Mouse (Mus musculus) ES-E14 (cell line): Measurements from ENCODE around the gene Anxa11. TPM values are rescaled to one million over a fixed set of nuclear protein-coding genes. Genes with fewer than 3 reads are reported as not detected.
"Not testable (repeated sequence)": the region's sequence is repeated elsewhere in the genome, so short reads cannot be mapped to it uniquely, and the experiment has no call there.

Experiments used
- DNase-seq: peaks from one replicate; pipeline ENCODE4 v3.0.0-alpha.2; 2013; ENCODE audit warnings: low read depth, low spot score
- H3K27ac ChIP-seq: 2 replicates; pipeline ENCODE4 v1.5.1; 2012; ENCODE audit warnings: low read depth, mild to moderate bottlenecking, low read length, moderate library complexity, mixed read lengths; ENCODE audit not compliant: poor library complexity, insufficient read depth, severe bottlenecking
- H3K36me3 ChIP-seq: 2 replicates; pipeline ENCODE4 v1.6.1; 2012; ENCODE audit warnings: mild to moderate bottlenecking, low read length, moderate library complexity, mixed read lengths; ENCODE audit not compliant: control insufficient read depth, poor library complexity, insufficient read depth, severe bottlenecking
- H3K4me1 ChIP-seq, 2 experiments: fragments of 150-350 bp in 1 of 2; sonication (generic) in 1 of 2; 2 replicates each; pipeline ENCODE4 v1.6.1; 2012; ENCODE audit warnings: low read length in 2 of 2, mild to moderate bottlenecking in 1 of 2, mixed read lengths in 1 of 2; ENCODE audit not compliant: control insufficient read depth in 2 of 2, insufficient read depth in 2 of 2, poor library complexity in 1 of 2
- H3K4me3 ChIP-seq, 2 experiments: fragments of 150-350 bp in 1 of 2; sonication (generic) in 1 of 2; 2 replicates each; pipeline ENCODE4 v1.5.1; 2012; ENCODE audit warnings: low read length in 2 of 2, low read depth in 1 of 2, mild to moderate bottlenecking in 1 of 2, mixed read lengths in 1 of 2; ENCODE audit not compliant: insufficient read depth in 1 of 2, poor library complexity in 1 of 2, severe bottlenecking in 1 of 2
- H3K9ac ChIP-seq: 2 replicates; pipeline ENCODE4 v1.6.1; 2012; ENCODE audit warnings: low read depth, mild to moderate bottlenecking, low read length, mixed read lengths; ENCODE audit not compliant: poor library complexity, insufficient read depth, severe bottlenecking
- H3K9me3 ChIP-seq: fragments of 150-350 bp; sonication (generic); 2 replicates; pipeline ENCODE4 v1.6.1; 2012; ENCODE audit warnings: low read depth, mild to moderate bottlenecking, low read length; ENCODE audit not compliant: control insufficient read depth, insufficient read depth
- CHD2 ChIP-seq: IDR thresholded peaks from 2 replicates; pipeline ENCODE4 v1.6.1; 2014; ENCODE audit warnings: mild to moderate bottlenecking, low read depth, low read length, inconsistent platforms
- HCFC1 ChIP-seq: IDR thresholded peaks from 2 replicates; pipeline ENCODE4 v1.6.1; 2012; ENCODE audit warnings: low read length, inconsistent platforms, borderline replicate concordance; ENCODE audit not compliant: insufficient read depth
- MAFK ChIP-seq: IDR thresholded peaks from 2 replicates; pipeline ENCODE4 v1.6.1; 2014; ENCODE audit warnings: mild to moderate bottlenecking, low read depth, low read length, inconsistent platforms; ENCODE audit not compliant: insufficient read depth
- ZC3H11A ChIP-seq: IDR thresholded peaks from 2 replicates; pipeline ENCODE4 v1.6.1; 2012; ENCODE audit warnings: low read depth, mild to moderate bottlenecking, inconsistent platforms, low read length, borderline replicate concordance
- ZNF384 ChIP-seq: IDR thresholded peaks from 2 replicates; pipeline ENCODE4 v1.6.1; 2012; ENCODE audit warnings: low read depth, low read length, inconsistent platforms
- in situ Hi-C, 2 experiments: fragments of 600-800 bp; cut with MboI; formaldehyde crosslinking; loops; one replicate each; pipeline ENCODE4 v1.15.1; 2025; ENCODE audit warnings: low sequenced_read_pairs in 2 of 2, inconsistent platforms in 1 of 2; ENCODE audit not compliant: unreplicated experiment in 2 of 2
- total RNA-seq: library from RNA; depleted of rRNA; stranded (reverse); fragments of 300-350 nt; gene quantifications from 2 replicates; pipeline ENCODE4 v1.2.3, GENCODE M21; 2012

The Anxa11 gene
- total RNA-seq, 1 experiment, result 18.7 TPM

- TF ChIP-seq ZC3H11A (no peak), CHD2 (no peak)
- Histone ChIP-seq H3K9me3 (no peaks in the 10 kb centered on the region), H3K36me3 (no peaks in the 10 kb centered on the region), H3K4me1 (peaks cover 1 to 8% of the 10 kb centered on the region in 2 experiments; a peak in 1 of 4 replicates), H3K9ac (peak overlapping the region; percentile 68; the same call in 1 of the 2 replicates), H3K27ac (no peak overlapping the region), H3K4me3 (no peak overlapping the region)
- DNase-seq, result no peak
- in situ Hi-C loops, result no loop called here
Observed at GRCm38 (mm10) chr14:25805871-25806270, 36.1 kb upstream of the Anxa11 start.

- H3K36me3 ChIP-seq, result no peaks in the 10 kb centered on the region
- no peak overlapping the region for H3K27ac ChIP-seq
- H3K9ac ChIP-seq, result peak overlapping the region; percentile 68
- H3K9me3 ChIP-seq, result no peaks in the 10 kb centered on the region
- TF ChIP-seq CHD2 (no peak), HCFC1 (no peak), MAFK (no peak), ZC3H11A (no peak), ZNF384 (no peak)
- peak; percentile 26 for DNase-seq
- peaks cover 2 to 10% of the 10 kb centered on the region in 2 experiments; a peak in 1 of 4 replicates for H3K4me1 ChIP-seq
- H3K4me3 ChIP-seq, result peak overlapping the region; percentile 60 to 62
- in situ Hi-C loops, result no loop called here
Observed at GRCm38 (mm10) chr14:25806561-25806960, 35.4 kb upstream of the Anxa11 start.

- H3K4me3 ChIP-seq, H3K9me3 ChIP-seq, H3K9ac ChIP-seq, H3K27ac ChIP-seq, in situ Hi-C loops, H3K4me1 ChIP-seq, H3K36me3 ChIP-seq: not testable (repeated sequence)
- DNase-seq, result peak; percentile 38
Observed at GRCm38 (mm10) chr14:25811026-25811425, 30.9 kb upstream of the Anxa11 start.

GRCm38 (mm10) chr14:25814140-25814539 is 27.8 kb upstream of the Anxa11 start:
- no peak overlapping the region for H3K9ac ChIP-seq
- H3K4me1 ChIP-seq, result peaks cover 2 to 6% of the 10 kb centered on the region in 2 experiments; a peak in 1 of 4 replicates
- no peak overlapping the region for H3K27ac ChIP-seq
- in situ Hi-C loops, result no loop called here
- no peak for DNase-seq
- no peak overlapping the region for H3K4me3 ChIP-seq
- H3K9me3 ChIP-seq, result no peaks in the 10 kb centered on the region
- TF ChIP-seq MAFK, result no peak
- TF ChIP-seq ZC3H11A, result no peak
- TF ChIP-seq HCFC1, result no peak
- no peak for TF ChIP-seq CHD2
- no peak for TF ChIP-seq ZNF384
- H3K36me3 ChIP-seq, result no peaks in the 10 kb centered on the region

- in situ Hi-C loops, result no loop called here
- no peak overlapping the region for H3K4me3 ChIP-seq
- no peaks in the 10 kb centered on the region for H3K9me3 ChIP-seq
- TF ChIP-seq CHD2 (no peak), MAFK (no peak), HCFC1 (no peak), ZNF384 (no peak), ZC3H11A (peak; percentile 97; the same call in 1 of the 2 replicates)
- no peaks in the 10 kb centered on the region for H3K36me3 ChIP-seq
- no peak overlapping the region for H3K9ac ChIP-seq
- DNase-seq, result no peak
- peaks cover 0 to 6% of the 10 kb centered on the region in 2 experiments; a peak in 1 of 4 replicates for H3K4me1 ChIP-seq
- H3K27ac ChIP-seq, result no peak overlapping the region
Observed at GRCm38 (mm10) chr14:25816416-25816815, 25.5 kb upstream of the Anxa11 start.
